Mouse (Mus musculus) duodenum, adult 2 months (tissue): ENCODE data around the gene Ylpm1. TPM values are rescaled to one million over a fixed set of nuclear protein-coding genes. Genes with fewer than 3 reads are reported as not detected.

ENCODE experiments used
- polyA plus RNA-seq: library from polyadenylated mRNA; depleted of rRNA; stranded (reverse); fragments of >200 nt; gene quantifications from 2 replicates; pipeline ENCODE4 v1.2.3, GENCODE M21; 2012; ENCODE audit warnings: low replicate concordance; rRNA removed

Gene Ylpm1
- 5.9 and 7.8 TPM in 2 replicates for polyA plus RNA-seq

GRCm38 (mm10) chr12:84996083-84996496 lies at the start of gene Ylpm1:
Ylpm1 (plus strand) TSS chr12:84996321.

GRCm38 (mm10) chr12:84970428-84971096 lies 25.6 kb upstream of the Ylpm1 start, which contains the start of the genes Fcf1 and Arel1:
Fcf1 (plus strand) TSS chr12:84970897.
Arel1 (minus strand) TSS chr12:84970900.

GRCm38 (mm10) chr12:85110698-85111592 lies 114.8 kb downstream of the Ylpm1 start, which contains the start of the genes Prox2 and Dlst:
Prox2 (minus strand) TSS chr12:85110759.
Dlst (plus strand) TSS chr12:85110833.

Other genes starting within 250 kb of the Ylpm1 start
- gene Npc2, start 223.2 kb upstream of the Ylpm1 start, polyA plus RNA-seq: 77.3 and 98.9 TPM in 2 replicates
- 30.4 and 34.3 TPM in 2 replicates for gene Isca2, start 223.1 kb upstream of the Ylpm1 start, polyA plus RNA-seq
- gene Ltbp2, start 119.8 kb upstream of the Ylpm1 start, polyA plus RNA-seq: 5.3 and 6.6 TPM in 2 replicates
- 7.4 and 14.4 TPM in 2 replicates for gene Fcf1, start 25.4 kb upstream of the Ylpm1 start, polyA plus RNA-seq
- 14.7 and 15.0 TPM in 2 replicates for gene Arel1, start 25.4 kb upstream of the Ylpm1 start, polyA plus RNA-seq
- gene Prox2, start 114.4 kb downstream of the Ylpm1 start, polyA plus RNA-seq: 0.62 and 0.65 TPM in 2 replicates
- 125 and 138 TPM in 2 replicates for gene Dlst, start 114.5 kb downstream of the Ylpm1 start, polyA plus RNA-seq
- gene Rps6kl1, start 154.9 kb downstream of the Ylpm1 start, polyA plus RNA-seq: 0.47 and 0.98 TPM in 2 replicates
- gene Pgf, start 181.5 kb downstream of the Ylpm1 start, polyA plus RNA-seq: 0.60 and 0.70 TPM in 2 replicates
- 58.8 and 91.2 TPM in 2 replicates for gene Eif2b2, start 223.2 kb downstream of the Ylpm1 start, polyA plus RNA-seq